Mouse (Mus musculus) embryonic facial prominence, embryonic 10.5 days (tissue): ENCODE measurements around the gene Rad51d. TPM values are rescaled to one million over a fixed set of nuclear protein-coding genes. Genes with fewer than 3 reads are reported as not detected.

Experiments
- DNase-seq: peaks from one replicate; pipeline ENCODE4 v3.0.0-alpha.2; 2017; ENCODE audit warnings: low spot score
- H3K27ac ChIP-seq: fragments of 300-500 bp; sonication (generic); replicated peaks from 2 replicates; pipeline ENCODE4 v1.5.1; 2016; ENCODE audit warnings: mild to moderate bottlenecking
- H3K27me3 ChIP-seq: fragments of 300-500 bp; sonication (generic); replicated peaks from 2 replicates; pipeline ENCODE4 v1.6.1; 2016; ENCODE audit warnings: low read depth, mild to moderate bottlenecking; ENCODE audit not compliant: poor library complexity, severe bottlenecking
- H3K36me3 ChIP-seq: fragments of 300-500 bp; sonication (generic); replicated peaks from 2 replicates; pipeline ENCODE4 v1.6.1; 2016; ENCODE audit warnings: mild to moderate bottlenecking, moderate library complexity
- H3K4me1 ChIP-seq: fragments of 300-500 bp; sonication (generic); 2 replicates; pipeline ENCODE4 v1.6.1; 2016
- H3K4me3 ChIP-seq: fragments of 300-500 bp; sonication (generic); 2 replicates; pipeline ENCODE4 v1.5.1; 2016; ENCODE audit warnings: mild to moderate bottlenecking, moderate library complexity
- H3K9me3 ChIP-seq: fragments of 300-500 bp; sonication (generic); 2 replicates; pipeline ENCODE4 v1.6.1; 2016; ENCODE audit warnings: mild to moderate bottlenecking
- WGBS: fragments of 180-500 bp; shearing (Covaris S2); methylation state at CpG from one replicate; pipeline ENCODE4 v1.1.7; 2016; 5-methylcytosine and 5-hydroxymethylcytosine counted together
- polyA plus RNA-seq: library from polyadenylated mRNA; unstranded; fragments of >200 nt; fragmentation: Nextera tagmentation; extraction: Ambion mirVana; gene quantifications from 2 replicates; pipeline ENCODE4 v1.2.1, GENCODE M21; 2016

Rad51d gene
- polyA plus RNA-seq, 1 experiment from 2014 or later = 13.7 TPM

DNA sequence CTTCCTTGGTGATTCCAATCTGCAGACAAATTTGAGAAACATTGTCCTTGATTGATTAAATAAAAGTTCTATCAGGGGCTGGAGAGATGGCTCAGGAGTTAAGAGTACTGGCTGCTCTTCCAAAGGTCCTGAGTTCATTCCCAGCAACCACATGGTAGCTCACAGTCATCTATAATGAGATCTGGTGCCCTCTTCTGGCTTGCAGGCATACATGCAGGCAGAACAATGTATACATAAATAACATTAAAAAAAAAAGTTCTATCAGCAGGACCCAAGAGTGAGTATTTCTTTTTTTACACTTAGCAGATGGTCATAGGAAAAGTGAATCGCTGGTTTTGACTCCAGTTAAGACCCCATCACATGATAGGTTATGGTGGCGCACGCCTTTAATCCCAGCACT lies 3.9 kb downstream of the Rad51d start:
- DNase-seq = no peak
- H3K27ac ChIP-seq = no peak overlapping the region
- H3K36me3 ChIP-seq = peaks cover 15% of the 10 kb centered on the region
- H3K9me3 ChIP-seq = no peaks in the 10 kb centered on the region
- peaks cover 22% of the 10 kb centered on the region for H3K4me1 ChIP-seq
- H3K4me3 ChIP-seq = no peak overlapping the region
- 0 out of 2 replicates have a peak, but pooled peaks cover 2% of the 10 kb centered on the region for H3K27me3 ChIP-seq
- 87% methylated on average over 3 of the region's 3 CpGs for WGBS

- no peak for DNase-seq
- Histone ChIP-seq H3K4me1 (peaks cover under 1% of the 10 kb centered on the region; the same call in 1 of the 2 replicates), H3K4me3 (no peak overlapping the region), H3K36me3 (peaks cover 34% of the 10 kb centered on the region), H3K27ac (no peak overlapping the region), H3K27me3 (no peaks in the 10 kb centered on the region), H3K9me3 (no peaks in the 10 kb centered on the region)
- WGBS = 69% methylated on average over 8 of the region's 8 CpGs
Observed at GRCm38 (mm10) chr11:82883180-82883579, 7.2 kb downstream of the Rad51d start.

GRCm38 (mm10) chr11:82877726-82878344 lies 12.6 kb downstream of the Rad51d start:
- Histone ChIP-seq H3K36me3 (peaks cover 32% of the 10 kb centered on the region), H3K27ac (no peak overlapping the region), H3K9me3 (no peaks in the 10 kb centered on the region), H3K4me1 (no peaks in the 10 kb centered on the region), H3K27me3 (no peaks in the 10 kb centered on the region), H3K4me3 (no peak overlapping the region)
- 88% methylated on average over 7 of the region's 7 CpGs for WGBS
- no peak for DNase-seq

- Histone ChIP-seq H3K4me3 (no peak overlapping the region), H3K9me3 (no peaks in the 10 kb centered on the region), H3K27ac (no peak overlapping the region), H3K27me3 (no peaks in the 10 kb centered on the region), H3K36me3 (peaks cover 17% of the 10 kb centered on the region), H3K4me1 (peaks cover 3% of the 10 kb centered on the region; the same call in 1 of the 2 replicates)
- DNase-seq = no peak
- 90% methylated on average over 5 of the region's 5 CpGs for WGBS
Observed at GRCm38 (mm10) chr11:82875631-82876030, 14.8 kb downstream of the Rad51d start.

- no peaks in the 10 kb centered on the region for H3K27me3 ChIP-seq
- H3K36me3 ChIP-seq = peaks cover 14% of the 10 kb centered on the region
- H3K4me1 ChIP-seq = peaks cover 10% of the 10 kb centered on the region
- no peak overlapping the region for H3K4me3 ChIP-seq
- no peak for DNase-seq
- 82% methylated on average over 5 of the region's 5 CpGs for WGBS
- no peak overlapping the region for H3K27ac ChIP-seq
- no peaks in the 10 kb centered on the region for H3K9me3 ChIP-seq
Observed at GRCm38 (mm10) chr11:82874924-82875323, 15.5 kb downstream of the Rad51d start.

DNA sequence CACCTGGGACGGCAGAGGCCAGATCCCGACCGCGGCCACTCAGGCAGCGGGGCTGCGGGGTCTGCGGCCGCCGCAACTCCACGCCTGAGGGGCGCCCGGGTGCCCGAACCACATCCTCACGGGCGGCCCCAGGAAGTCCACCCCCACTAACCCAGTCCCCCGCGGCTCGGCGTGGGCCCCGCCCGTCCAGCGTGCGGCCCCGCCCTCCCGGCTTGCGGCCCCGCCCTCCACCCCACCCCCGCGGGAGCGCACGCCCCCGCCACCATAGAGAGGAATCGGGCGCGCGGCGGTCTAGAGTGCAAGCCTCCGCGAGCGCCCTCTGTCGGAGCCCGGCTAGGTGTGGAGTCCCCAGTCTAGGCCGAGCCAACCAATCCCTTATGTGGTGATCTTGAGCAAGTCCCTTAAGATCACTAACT lies 19.4 kb downstream of the Rad51d start, which contains the start of gene Rffl:
Gene Rffl (minus strand): TSS at position 180 of the 416 bp plus-strand sequence.
- Histone ChIP-seq H3K36me3 (no peaks in the 10 kb centered on the region), H3K4me3 (peak within 1 kb of the TSS; percentile 88), H3K27ac (peak within 1 kb of the TSS; percentile 85), H3K4me1 (peaks cover 12% of the 10 kb centered on the region), H3K9me3 (no peaks in the 10 kb centered on the region), H3K27me3 (no peaks in the 10 kb centered on the region)
- WGBS = under 1% methylated on average over 43 of the region's 43 CpGs
- DNase-seq = peak; percentile 95

DNA sequence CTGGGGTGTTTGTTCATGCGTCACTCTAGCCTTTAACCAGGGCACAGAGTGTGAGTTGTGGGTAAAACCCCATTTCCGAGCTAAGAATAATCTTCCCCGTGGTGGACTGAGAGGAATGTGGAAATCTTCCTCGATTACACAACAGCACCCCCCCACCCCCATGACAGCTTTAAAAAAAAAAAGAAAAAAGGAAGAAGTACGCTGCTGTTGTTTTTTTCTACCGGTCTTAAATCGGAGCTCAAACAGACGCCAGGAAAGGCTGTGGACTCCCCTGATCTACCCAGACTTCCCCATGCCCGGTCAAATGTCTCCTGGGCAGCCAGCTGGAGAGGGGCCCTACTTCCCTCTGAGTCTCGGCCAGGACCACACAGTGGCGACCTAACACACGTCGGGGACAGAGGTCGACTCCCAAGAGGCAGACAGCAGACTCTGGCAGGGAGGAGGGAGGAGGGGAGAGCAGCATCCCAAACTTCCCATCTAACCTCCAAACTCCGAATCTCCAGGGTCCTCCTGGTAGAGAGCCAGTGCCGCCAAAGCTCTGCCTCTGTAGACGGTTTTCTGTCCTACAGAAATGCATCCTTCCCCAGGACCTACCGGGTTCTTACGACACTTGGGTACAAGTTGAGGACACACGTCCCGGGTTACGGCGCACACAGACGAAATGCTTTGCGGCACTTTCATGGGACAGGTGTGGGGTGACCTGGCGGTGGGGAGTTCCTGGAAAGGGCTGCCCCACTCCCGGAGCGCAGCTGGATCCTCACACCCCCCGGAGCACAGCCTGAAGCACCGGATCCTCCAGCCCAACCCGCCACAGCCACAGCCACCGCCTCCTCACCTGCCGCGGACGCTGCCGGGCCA lies 20.0 kb downstream of the Rad51d start:
- peak overlapping the region; percentile 88 for H3K4me3 ChIP-seq
- H3K9me3 ChIP-seq = no peaks in the 10 kb centered on the region
- WGBS = 3% methylated on average over 36 of the region's 36 CpGs
- DNase-seq = peak; percentile 60
- H3K27ac ChIP-seq = peak overlapping the region; percentile 85
- H3K36me3 ChIP-seq = no peaks in the 10 kb centered on the region
- H3K27me3 ChIP-seq = no peaks in the 10 kb centered on the region
- H3K4me1 ChIP-seq = peaks cover 12% of the 10 kb centered on the region

GRCm38 (mm10) chr11:82869506-82870172 lies 20.8 kb downstream of the Rad51d start:
- no peaks in the 10 kb centered on the region for H3K9me3 ChIP-seq
- peak overlapping the region; percentile 88 for H3K4me3 ChIP-seq
- WGBS = 73% methylated on average over 9 of the region's 9 CpGs
- H3K36me3 ChIP-seq = no peaks in the 10 kb centered on the region
- DNase-seq = no peak
- peaks cover 12% of the 10 kb centered on the region for H3K4me1 ChIP-seq
- H3K27ac ChIP-seq = no peak overlapping the region
- no peaks in the 10 kb centered on the region for H3K27me3 ChIP-seq

GRCm38 (mm10) chr11:82867956-82868355 lies 22.5 kb downstream of the Rad51d start:
- Histone ChIP-seq H3K27ac (no peak overlapping the region), H3K9me3 (no peaks in the 10 kb centered on the region), H3K4me1 (peaks cover 12% of the 10 kb centered on the region), H3K27me3 (no peaks in the 10 kb centered on the region), H3K4me3 (no peak overlapping the region), H3K36me3 (no peaks in the 10 kb centered on the region)
- WGBS = 75% methylated on average over 5 of the region's 5 CpGs
- DNase-seq = no peak

GRCm38 (mm10) chr11:82866850-82867564 lies 23.4 kb downstream of the Rad51d start:
- no peak overlapping the region for H3K4me3 ChIP-seq
- WGBS = 46% methylated on average over 7 of the region's 7 CpGs
- no peak overlapping the region for H3K27ac ChIP-seq
- DNase-seq = no peak
- no peaks in the 10 kb centered on the region for H3K9me3 ChIP-seq
- no peaks in the 10 kb centered on the region for H3K27me3 ChIP-seq
- no peaks in the 10 kb centered on the region for H3K36me3 ChIP-seq
- peaks cover 15% of the 10 kb centered on the region for H3K4me1 ChIP-seq

DNA sequence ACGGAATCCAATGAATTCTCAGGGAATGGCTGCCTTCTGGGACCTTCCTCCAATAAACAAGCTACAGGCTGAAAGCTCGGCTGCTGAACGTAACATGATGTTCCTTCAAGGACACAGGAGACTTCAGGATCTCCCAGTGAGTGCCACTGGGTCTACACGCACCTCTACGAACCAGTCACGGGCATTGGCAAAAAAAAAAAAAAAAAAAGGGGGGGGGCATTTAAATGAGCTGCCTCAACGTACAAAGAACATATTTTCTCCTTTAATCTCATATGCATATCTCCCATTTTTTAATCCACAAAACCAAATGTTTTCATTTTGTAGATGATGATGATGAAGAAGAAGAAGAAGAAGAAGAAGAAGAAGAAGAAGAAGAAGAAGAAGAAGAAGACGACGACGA lies 24.5 kb downstream of the Rad51d start:
- Histone ChIP-seq H3K36me3 (no peaks in the 10 kb centered on the region), H3K4me3 (no peak overlapping the region), H3K9me3 (no peaks in the 10 kb centered on the region), H3K4me1 (peaks cover 23% of the 10 kb centered on the region), H3K27ac (no peak overlapping the region), H3K27me3 (no peaks in the 10 kb centered on the region)
- DNase-seq = no peak
- 82% methylated on average over 10 of the region's 10 CpGs for WGBS

- Histone ChIP-seq H3K27ac (no peak overlapping the region), H3K27me3 (no peaks in the 10 kb centered on the region), H3K4me1 (peaks cover 10% of the 10 kb centered on the region), H3K9me3 (no peaks in the 10 kb centered on the region), H3K36me3 (no peaks in the 10 kb centered on the region), H3K4me3 (no peak overlapping the region)
- 62% methylated on average over 4 of the region's 4 CpGs for WGBS
- DNase-seq = no peak
Observed at GRCm38 (mm10) chr11:82863488-82863931, 26.9 kb downstream of the Rad51d start.
